Mouse (Mus musculus) liver, embryonic 14.5 days (tissue): Measurements from ENCODE around the gene Gm6096.

ENCODE experiments used
- CTCF ChIP-seq: IDR thresholded peaks from 2 replicates; pipeline ENCODE4 v1.5.1; 2016; ENCODE audit warnings: antibody characterized with exemption, low read depth, control low read depth
- EP300 ChIP-seq: IDR thresholded peaks from 2 replicates; pipeline ENCODE4 v1.6.1; 2016; ENCODE audit warnings: antibody characterized with exemption, low read depth

DNA sequence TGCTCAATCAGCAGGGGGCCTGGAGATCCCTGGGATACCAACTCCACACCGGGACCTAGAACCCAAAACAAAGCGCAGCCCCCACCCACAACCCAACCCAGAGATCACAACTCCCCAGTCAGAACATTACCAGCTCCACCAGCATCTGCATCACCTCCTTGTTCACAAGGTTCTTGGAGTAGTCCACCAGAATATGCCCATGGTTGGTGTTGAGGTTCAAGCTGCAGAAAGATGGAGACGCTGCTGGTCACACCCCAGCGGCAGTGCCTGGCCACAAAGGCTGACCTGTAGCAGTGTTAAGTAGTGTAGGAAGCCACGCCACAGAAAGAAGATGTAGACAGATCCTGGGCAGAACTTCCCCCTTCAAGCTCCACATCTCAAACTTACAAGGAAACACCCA is 21.7 kb upstream of the Gm6096 start:
- TF ChIP-seq CTCF (no peak), EP300 (no peak)
